Mouse (Mus musculus) intestine, embryonic 15.5 days (tissue): ENCODE results near the gene Itga2. TPM values are rescaled to one million over a fixed set of nuclear protein-coding genes. Genes with fewer than 3 reads are reported as not detected.

ENCODE experiments used
- ATAC-seq: fragments of 200-750 bp; cut with Nextera tagmentation; 2 replicates; pipeline ENCODE4 v1.8.0; 2017; ENCODE audit warnings: moderate TSS enrichment, moderate library complexity
- H3K27ac ChIP-seq: fragments of 300-500 bp; sonication (generic); 2 replicates; pipeline ENCODE4 v1.5.1; 2015; ENCODE audit warnings: mild to moderate bottlenecking, inconsistent platforms
- H3K27me3 ChIP-seq: fragments of 300-500 bp; sonication (generic); replicated peaks from 2 replicates; pipeline ENCODE4 v1.6.1; 2015; ENCODE audit warnings: inconsistent platforms
- H3K36me3 ChIP-seq: fragments of 300-500 bp; sonication (generic); 2 replicates; pipeline ENCODE4 v1.6.1; 2015; ENCODE audit warnings: inconsistent platforms
- H3K4me1 ChIP-seq: fragments of 300-500 bp; sonication (generic); replicated peaks from 2 replicates; pipeline ENCODE4 v1.6.1; 2015; ENCODE audit warnings: inconsistent platforms
- H3K4me2 ChIP-seq: fragments of 300-500 bp; sonication (generic); replicated peaks from 2 replicates; pipeline ENCODE4 v1.6.1; 2015; ENCODE audit warnings: mild to moderate bottlenecking, inconsistent platforms
- H3K4me3 ChIP-seq: fragments of 300-500 bp; sonication (generic); replicated peaks from 2 replicates; pipeline ENCODE4 v1.5.1; 2015; ENCODE audit warnings: inconsistent platforms
- H3K9ac ChIP-seq: fragments of 300-500 bp; sonication (generic); 2 replicates; pipeline ENCODE4 v1.6.1; 2015; ENCODE audit warnings: inconsistent platforms
- H3K9me3 ChIP-seq: fragments of 300-500 bp; sonication (generic); 2 replicates; pipeline ENCODE4 v1.6.1; 2016; ENCODE audit warnings: inconsistent platforms
- WGBS: fragments of 180-500 bp; shearing (Covaris S2); methylation state at CpG from one replicate; pipeline ENCODE4 v1.1.7; 2015; 5-methylcytosine and 5-hydroxymethylcytosine counted together
- polyA plus RNA-seq: library from polyadenylated mRNA; unstranded; fragments of >200 nt; fragmentation: Nextera tagmentation; extraction: Ambion mirVana; gene quantifications from 2 replicates; pipeline ENCODE4 v1.2.1, GENCODE M21; 2015

Gene Itga2
- polyA plus RNA-seq, 1 experiment from 2014 or later: 7.0 TPM

- peak; percentile 94 for ATAC-seq
- Histone ChIP-seq H3K27me3 (no peaks in the 10 kb centered on the region), H3K9me3 (no peaks in the 10 kb centered on the region), H3K4me1 (no peaks in the 10 kb centered on the region), H3K4me2 (no peak overlapping the region), H3K36me3 (no peaks in the 10 kb centered on the region), H3K9ac (no peak overlapping the region), H3K27ac (peak overlapping the region; percentile 17; the same call in 1 of the 2 replicates), H3K4me3 (no peak overlapping the region)
- WGBS: 56% methylated on average over 2 of the region's 2 CpGs
These were observed 128.9 kb downstream of the Itga2 start for GRCm38 (mm10) chr13:114802971-114803370.

GRCm38 (mm10) chr13:114801857-114802256, 130.0 kb downstream of the Itga2 start:
- Histone ChIP-seq H3K9ac (no peak overlapping the region), H3K27me3 (no peaks in the 10 kb centered on the region), H3K4me3 (no peak overlapping the region), H3K9me3 (no peaks in the 10 kb centered on the region), H3K27ac (no peak overlapping the region), H3K4me1 (no peaks in the 10 kb centered on the region), H3K36me3 (no peaks in the 10 kb centered on the region), H3K4me2 (no peak overlapping the region)
- ATAC-seq: peak; percentile 45; the same call in 1 of the 2 replicates
- 79% methylated on average over 3 of the region's 3 CpGs for WGBS

- Histone ChIP-seq H3K4me3 (no peak overlapping the region), H3K9me3 (no peaks in the 10 kb centered on the region), H3K4me2 (no peak overlapping the region), H3K27ac (no peak overlapping the region), H3K36me3 (no peaks in the 10 kb centered on the region), H3K4me1 (no peaks in the 10 kb centered on the region), H3K27me3 (no peaks in the 10 kb centered on the region), H3K9ac (no peak overlapping the region)
- WGBS: 49% methylated on average over 6 of the region's 6 CpGs
- ATAC-seq: peak; percentile 58
These were observed 138.5 kb downstream of the Itga2 start for GRCm38 (mm10) chr13:114793250-114794030.

- H3K27me3 ChIP-seq: no peaks in the 10 kb centered on the region
- H3K9ac ChIP-seq: no peak overlapping the region
- no peak overlapping the region for H3K4me2 ChIP-seq
- WGBS: 76% methylated on average over 1 of the region's 1 CpGs
- ATAC-seq: no peak
- H3K27ac ChIP-seq: no peak overlapping the region
- no peaks in the 10 kb centered on the region for H3K9me3 ChIP-seq
- H3K36me3 ChIP-seq: no peaks in the 10 kb centered on the region
- H3K4me1 ChIP-seq: no peaks in the 10 kb centered on the region
- H3K4me3 ChIP-seq: no peak overlapping the region
These were observed 140.4 kb downstream of the Itga2 start for GRCm38 (mm10) chr13:114791511-114791910.

Other genes starting within 250 kb of the Itga2 start
- 104 TPM in 2 replicates for gene Mocs2, start 113.9 kb downstream of the Itga2 start, polyA plus RNA-seq
- gene Pelo, start 158.1 kb upstream of the Itga2 start, polyA plus RNA-seq: 4.6 and 6.0 TPM in 2 replicates
- gene Gm49395, start 169.8 kb upstream of the Itga2 start, polyA plus RNA-seq: 5.4 TPM in 2 replicates
- gene Itga1, start 169.9 kb upstream of the Itga2 start, polyA plus RNA-seq: 17.4 and 18.0 TPM in 2 replicates